In the genomic region with DNA sequence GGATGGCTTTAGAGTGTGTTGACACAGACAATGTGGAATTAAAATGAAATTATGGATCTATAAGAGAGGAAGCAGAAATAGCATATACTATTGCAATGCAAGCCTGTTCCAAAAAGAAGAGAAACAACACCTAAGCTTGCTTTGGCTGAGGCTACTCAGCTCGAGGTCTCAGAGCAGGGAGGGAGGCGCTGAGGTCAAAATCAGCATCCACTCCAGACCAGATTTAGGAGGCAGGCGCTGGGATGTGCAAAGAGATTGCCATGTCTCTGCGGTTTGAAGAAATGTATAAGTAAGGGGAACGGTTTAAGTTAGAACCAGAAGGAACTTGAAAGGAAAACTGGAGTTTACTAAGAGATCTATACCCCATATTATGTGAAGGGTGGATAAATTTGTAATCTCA, we compare ENCODE assay signal across 17 mouse cellular contexts. TPM values are rescaled to one million over a fixed set of nuclear protein-coding genes. Genes with fewer than 3 reads are reported as not detected.
DNase-seq lines count a peak whose midpoint lies in the region; ATAC-seq and TF ChIP-seq lines count a peak whose summit lies in the region.
"Had no signal": no experiment of that assay in that cellular context is flagged by ENCODE, and none has a peak within 500 bp of the region (broad histone marks: within the 10 kb centered on the region; RNA-seq: fewer than 3 reads in every experiment).

No protein-coding gene starts in this region.

- no peak for DNase-seq in heart, adult 9 months (ENCODE audit: low spot score in 2 of 2)
- DNase-seq in layer of hippocampus, adult 2 months (ENCODE audit: low spot score in 2 of 2) = no peak
- no peak for DNase-seq in layer of hippocampus, postnatal 25 days (ENCODE audit: extremely low spot score in 1 of 2, low spot score in 1 of 2)
- no peak for DNase-seq in spleen, adult 2 months (ENCODE audit: low read depth in 1 of 2, low spot score in 2 of 2)
- DNase-seq in spleen, adult 18-20 months = no peak
- DNase-seq in stomach, postnatal 0 days (ENCODE audit: low spot score) = no peak
- no peak for DNase-seq in right cerebral cortex, postnatal 25 days
- DNase-seq: adrenal gland, postnatal 14 days; cerebellum, postnatal 10 days; midbrain, embryonic 14.5 days; right cerebral cortex, postnatal 4 days; thymus, postnatal 25 days had no signal

- no peaks in the 10 kb centered on the region for H3K36me3 ChIP-seq in heart, embryonic 12.5 days
- H3K36me3 ChIP-seq in spleen, adult 2 months (ENCODE audit: control insufficient read depth, insufficient read depth, low read length) = no peaks in the 10 kb centered on the region
- no peaks in the 10 kb centered on the region for H3K36me3 ChIP-seq in stomach, postnatal 0 days (ENCODE audit: control insufficient read depth, insufficient read depth, low read length)
- H3K36me3 ChIP-seq: liver, embryonic 15.5 days; stomach, embryonic 15.5 days had no signal

- no peaks in the 10 kb centered on the region for H3K27me3 ChIP-seq in heart, embryonic 12.5 days (replicated peaks)
- no peaks in the 10 kb centered on the region for H3K27me3 ChIP-seq in spleen, adult 2 months (ENCODE audit: control insufficient read depth, insufficient read depth, low read length)
- H3K27me3 ChIP-seq in stomach, postnatal 0 days (ENCODE audit: control insufficient read depth, insufficient read depth, low read length) = no peaks in the 10 kb centered on the region
- H3K27me3 ChIP-seq: liver, embryonic 15.5 days; stomach, embryonic 15.5 days had no signal

- no peak for ATAC-seq in heart, embryonic 12.5 days (ENCODE audit: insufficient number of reproducible peaks, low FRiP score)
- no peak for ATAC-seq in stomach, postnatal 0 days (ENCODE audit: low FRiP score, low TSS enrichment)

- H3K9me3 ChIP-seq in heart, embryonic 12.5 days (replicated peaks) = no peaks in the 10 kb centered on the region
- no peaks in the 10 kb centered on the region for H3K9me3 ChIP-seq in stomach, postnatal 0 days (ENCODE audit: control insufficient read depth, low read length)
- H3K9me3 ChIP-seq: liver, embryonic 15.5 days; stomach, embryonic 15.5 days had no signal

- peaks cover 24% of the 10 kb centered on the region for H3K4me1 ChIP-seq in heart, embryonic 12.5 days (replicated peaks)
- no peaks in the 10 kb centered on the region for H3K4me1 ChIP-seq in spleen, adult 2 months (ENCODE audit: control insufficient read depth, insufficient read depth, insufficient read length)
- no peaks in the 10 kb centered on the region for H3K4me1 ChIP-seq in stomach, postnatal 0 days (replicated peaks; ENCODE audit: control insufficient read depth, insufficient read depth)
- H3K4me1 ChIP-seq: liver, embryonic 15.5 days; stomach, embryonic 15.5 days had no signal

- no peak overlapping the region for H3K9ac ChIP-seq in heart, embryonic 12.5 days
- H3K9ac ChIP-seq in stomach, postnatal 0 days (ENCODE audit: low read length) = no peak overlapping the region
- H3K9ac ChIP-seq: liver, embryonic 15.5 days; stomach, embryonic 15.5 days had no signal

- no peak for TF ChIP-seq POLR2A in spleen, adult 2 months (IDR thresholded peaks at IDR 0.05; ENCODE audit: low read depth, low read length)

- no peak for TF ChIP-seq EP300 in stomach, postnatal 0 days (optimal IDR thresholded peaks at IDR 0.05)

- H3K4me3 ChIP-seq in heart, embryonic 12.5 days = peak overlapping the region; percentile 28; the same call in 1 of the 2 replicates
- H3K4me3 ChIP-seq in layer of hippocampus, adult 2 months = peak overlapping the region; percentile 13; the same call in 1 of the 2 replicates
- H3K4me3 ChIP-seq in spleen, adult 2 months (ENCODE audit: extremely low read depth, insufficient read depth, insufficient read length) = peak overlapping the region; percentile 18
- 0 out of 2 replicates have a peak overlapping the region, but pooled peaks have one; percentile 13 for H3K4me3 ChIP-seq in stomach, postnatal 0 days (ENCODE audit: low read depth, low read length)
- H3K4me3 ChIP-seq: liver, embryonic 15.5 days; stomach, embryonic 15.5 days had no signal

- TF ChIP-seq CTCF in layer of hippocampus, adult 2 months (conservative IDR thresholded peaks at IDR 0.05) = no peak
- TF ChIP-seq CTCF in spleen, adult 2 months (IDR thresholded peaks at IDR 0.05; ENCODE audit: extremely low read depth, insufficient read depth, insufficient read length, insufficient replicate concordance) = no peak
- no peak for TF ChIP-seq CTCF in stomach, postnatal 0 days (IDR thresholded peaks at IDR 0.05; ENCODE audit: low read depth)

- H3K27ac ChIP-seq in heart, embryonic 12.5 days (ENCODE audit: poor library complexity, severe bottlenecking) = no peak overlapping the region
- no peak overlapping the region for H3K27ac ChIP-seq in layer of hippocampus, adult 2 months
- H3K27ac ChIP-seq in spleen, adult 2 months (ENCODE audit: insufficient read depth, low read length) = no peak overlapping the region
- H3K27ac ChIP-seq in stomach, postnatal 0 days (replicated peaks) = no peak overlapping the region
- H3K27ac ChIP-seq: liver, embryonic 15.5 days; stomach, embryonic 15.5 days had no signal

- WGBS in heart, embryonic 12.5 days = 57% methylated on average over 5 of the region's 5 CpGs
- WGBS in spleen, adult 2 months = 27% methylated on average over 5 of the region's 5 CpGs
- 69% methylated on average over 5 of the region's 5 CpGs for WGBS in stomach, postnatal 0 days

- H3K4me2 ChIP-seq in heart, embryonic 12.5 days = peak overlapping the region; percentile 38; the same call in 1 of the 2 replicates
- no peak overlapping the region for H3K4me2 ChIP-seq in stomach, postnatal 0 days (replicated peaks; ENCODE audit: low read depth)
- H3K4me2 ChIP-seq: liver, embryonic 15.5 days; stomach, embryonic 15.5 days had no signal

RNA-seq across cellular contexts. Expression of a gene that starts 0.9 kb away (rescaled TPM):
- 4.5 and 4.6 TPM in 2 replicates for polyA plus RNA-seq in heart, embryonic 12.5 days (2016; fragmentation: Nextera tagmentation; extraction: Ambion mirVana)
- under 1 TPM; 0.20 to 0.25 TPM for total RNA-seq in layer of hippocampus, adult 2 months (2021)
- total RNA-seq in layer of hippocampus, postnatal 25 days (2021) = under 1 TPM; 0.25 to 0.54 TPM
- polyA plus RNA-seq in spleen, adult 2 months (2012; rRNA removed) = 1.4 and 1.8 TPM in 2 replicates
- polyA plus RNA-seq in stomach, postnatal 0 days (2015; fragmentation: Nextera tagmentation; extraction: Ambion mirVana) = 2.4 and 2.6 TPM in 2 replicates
- total RNA-seq: MEL had no signal

RNA-seq across cellular contexts. Expression of a gene that starts 43.2 kb away (rescaled TPM):
- polyA plus RNA-seq in heart, embryonic 12.5 days (2016; fragmentation: Nextera tagmentation; extraction: Ambion mirVana) = 18.0 and 19.6 TPM in 2 replicates
- 100 to 1,000 TPM; 307 to 317 TPM for total RNA-seq in layer of hippocampus, adult 2 months (2021)
- 100 to 1,000 TPM; 241 to 279 TPM for total RNA-seq in layer of hippocampus, postnatal 25 days (2021)
- 12.3 and 13.6 TPM in 2 replicates for polyA plus RNA-seq in spleen, adult 2 months (2012; rRNA removed)
- polyA plus RNA-seq in stomach, postnatal 0 days (2015; fragmentation: Nextera tagmentation; extraction: Ambion mirVana) = 3.2 and 3.6 TPM in 2 replicates

RNA-seq across cellular contexts. Expression of a gene that starts 44.6 kb away (rescaled TPM):
- not detected in 2 replicates for polyA plus RNA-seq in heart, embryonic 12.5 days (2016; fragmentation: Nextera tagmentation; extraction: Ambion mirVana)
- total RNA-seq in layer of hippocampus, adult 2 months (2021) = 10 to 100 TPM; 13.6 to 17.5 TPM
- 10 to 100 TPM; 12.2 to 18.7 TPM for total RNA-seq in layer of hippocampus, postnatal 25 days (2021)
- polyA plus RNA-seq in spleen, adult 2 months (2012; rRNA removed) = not detected in 2 replicates
- 40.8 and 52.6 TPM in 2 replicates for polyA plus RNA-seq in stomach, postnatal 0 days (2015; fragmentation: Nextera tagmentation; extraction: Ambion mirVana)
- total RNA-seq: MEL had no signal
- polyA plus RNA-seq: embryonic facial prominence, embryonic 11.5 days had no signal

Comparison
In these comparisons a context has a peak if more than half of its experiments do, and no peak if none do; other contexts are left out.
1. RNA of a gene that starts 44.6 kb away (polyA plus RNA-seq): 40.8 to 52.6 TPM in stomach, postnatal 0 days; not detected in heart, embryonic 12.5 days and not detected in spleen, adult 2 months; every median in the first group is over 10 times any median in the second.
2. Peak in every context shown above with its lines, with median percentiles within 50 percentile points of each other: H3K4me3 ChIP-seq.